Mouse (Mus musculus) adrenal gland (tissue): ENCODE results near the gene Comp.

ENCODE experiments used
- intact Hi-C: fragments of 180-260 bp; cut with DNase I; formaldehyde crosslinking; loops from one replicate; pipeline ENCODE4 v1.15.1; 2025

Comp gene

GRCm38 (mm10) chr8:70396184-70396583 lies 22.8 kb downstream of the Comp start:
- intact Hi-C loops: no loop called here

GRCm38 (mm10) chr8:70397611-70398563 lies 24.5 kb downstream of the Comp start:
- intact Hi-C loops: no loop called here

GRCm38 (mm10) chr8:70404212-70404611 lies 30.9 kb downstream of the Comp start:
- intact Hi-C loops: no loop called here

DNA sequence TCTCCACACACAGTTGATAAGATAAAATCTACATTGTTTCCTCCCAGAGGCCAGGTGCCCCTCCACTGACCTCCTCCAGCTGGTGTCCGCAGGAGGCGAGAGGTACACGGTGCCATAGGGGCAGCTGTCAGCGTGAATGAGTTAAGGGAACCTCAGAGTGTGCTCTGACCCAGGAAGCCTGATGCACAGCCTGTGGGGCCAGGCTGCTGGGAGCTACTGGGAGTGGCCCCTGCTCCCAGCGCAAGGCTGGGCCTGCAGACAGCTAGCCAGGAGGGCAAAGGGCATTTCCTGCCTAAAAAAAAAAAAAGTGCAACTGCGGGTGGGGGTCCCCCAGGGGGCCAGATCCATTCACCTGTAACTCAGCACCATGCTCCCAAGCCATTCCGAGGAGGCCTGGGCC lies 31.8 kb downstream of the Comp start:
- intact Hi-C loops: no loop called here

DNA sequence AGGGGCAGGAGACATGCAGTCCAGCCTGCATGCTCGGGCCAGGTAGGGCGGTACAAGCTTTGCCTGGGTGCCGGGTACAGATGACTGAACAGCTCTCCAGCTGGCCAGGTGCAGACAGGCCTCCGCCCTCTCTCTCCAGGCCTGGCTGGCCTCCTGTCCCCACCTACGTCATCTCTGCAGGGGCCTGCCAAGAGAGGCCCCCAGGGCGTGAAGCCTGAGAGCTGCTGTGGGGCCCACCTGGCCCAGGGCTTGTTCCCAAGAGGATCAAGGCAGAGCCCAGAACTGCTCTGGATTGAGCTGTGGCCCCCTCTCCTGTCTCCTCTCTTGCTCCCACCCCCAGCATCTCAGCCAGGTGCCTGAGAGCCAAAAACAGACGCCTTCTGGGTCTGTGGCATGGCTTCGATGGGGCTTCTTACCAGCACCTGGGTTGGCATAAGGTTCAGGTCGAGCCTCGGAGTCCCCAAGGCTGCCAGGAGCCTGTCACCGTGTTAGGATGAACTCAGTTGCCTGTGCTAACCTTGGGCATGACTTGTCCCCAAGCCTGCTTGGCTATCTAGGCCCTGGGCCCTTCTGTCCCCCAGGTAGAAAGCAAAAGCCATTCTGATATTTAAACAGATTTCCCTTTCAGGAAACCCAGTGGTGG lies 33.2 kb downstream of the Comp start:
- intact Hi-C loops: no loop called here

GRCm38 (mm10) chr8:70408301-70408700 lies 34.9 kb downstream of the Comp start:
- intact Hi-C loops: no loop called here

- intact Hi-C loops: no loop called here
These were observed 35.7 kb downstream of the Comp start for GRCm38 (mm10) chr8:70409019-70409418.

DNA sequence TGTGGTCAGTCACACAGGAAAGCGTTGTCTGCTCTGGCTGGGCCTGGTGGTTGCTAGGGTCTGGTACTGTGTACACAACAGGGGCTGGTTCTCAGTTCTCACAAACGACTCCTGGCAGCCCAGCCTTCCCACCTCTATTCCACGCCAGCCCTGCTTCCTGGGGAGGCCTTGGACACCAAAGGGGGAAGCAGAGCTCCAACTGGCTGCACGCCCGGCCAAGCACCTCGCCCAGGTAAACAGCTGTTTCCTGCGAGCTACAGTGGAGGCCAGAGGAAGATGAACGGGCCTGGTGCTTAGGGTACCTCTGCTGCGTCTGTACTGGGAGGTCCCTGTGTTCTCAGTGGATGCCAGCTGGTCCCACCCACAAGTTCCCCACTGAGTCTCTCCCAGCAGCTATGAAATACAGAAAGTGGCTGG lies 36.1 kb downstream of the Comp start:
- intact Hi-C loops: no loop called here

- intact Hi-C loops: loop anchor here (10.0 kb wide), 1 partner anchor 175 kb away; no protein-coding TSS in a partner anchor
These were observed 36.9 kb downstream of the Comp start for GRCm38 (mm10) chr8:70410281-70410680.

DNA sequence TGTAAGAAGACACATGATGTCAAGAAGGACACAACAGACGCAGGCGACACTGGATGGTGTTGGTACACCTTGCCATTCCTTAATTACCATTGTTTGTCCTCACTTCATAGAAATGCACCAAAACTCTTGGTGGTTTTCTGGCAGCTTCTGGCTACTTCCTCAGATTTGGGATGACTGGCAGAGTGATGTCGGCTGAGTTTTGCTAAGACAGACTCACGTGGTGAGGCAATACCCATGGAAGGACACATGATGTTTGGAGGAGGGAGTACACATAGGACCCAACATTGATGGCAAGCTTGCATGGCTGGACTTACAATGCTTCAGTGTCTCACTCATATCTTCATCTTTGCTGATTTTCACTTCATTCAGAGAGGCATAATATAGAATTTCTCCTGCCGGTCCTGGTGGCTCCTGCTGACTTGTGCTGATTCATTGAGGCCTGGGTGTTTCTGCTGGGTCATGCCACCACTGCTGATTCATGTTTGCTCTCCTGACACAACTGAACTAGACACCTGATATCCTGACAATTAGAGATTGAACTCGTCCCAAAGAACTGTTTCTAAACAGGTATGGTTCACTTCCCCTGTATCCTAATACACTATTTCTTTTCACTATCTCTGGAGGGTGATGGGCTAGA lies 41.1 kb downstream of the Comp start:
- intact Hi-C loops: loop anchor here (2.0 to 10.0 kb wide), 2 partner anchors 90 to 170 kb away; no protein-coding TSS in a partner anchor

DNA sequence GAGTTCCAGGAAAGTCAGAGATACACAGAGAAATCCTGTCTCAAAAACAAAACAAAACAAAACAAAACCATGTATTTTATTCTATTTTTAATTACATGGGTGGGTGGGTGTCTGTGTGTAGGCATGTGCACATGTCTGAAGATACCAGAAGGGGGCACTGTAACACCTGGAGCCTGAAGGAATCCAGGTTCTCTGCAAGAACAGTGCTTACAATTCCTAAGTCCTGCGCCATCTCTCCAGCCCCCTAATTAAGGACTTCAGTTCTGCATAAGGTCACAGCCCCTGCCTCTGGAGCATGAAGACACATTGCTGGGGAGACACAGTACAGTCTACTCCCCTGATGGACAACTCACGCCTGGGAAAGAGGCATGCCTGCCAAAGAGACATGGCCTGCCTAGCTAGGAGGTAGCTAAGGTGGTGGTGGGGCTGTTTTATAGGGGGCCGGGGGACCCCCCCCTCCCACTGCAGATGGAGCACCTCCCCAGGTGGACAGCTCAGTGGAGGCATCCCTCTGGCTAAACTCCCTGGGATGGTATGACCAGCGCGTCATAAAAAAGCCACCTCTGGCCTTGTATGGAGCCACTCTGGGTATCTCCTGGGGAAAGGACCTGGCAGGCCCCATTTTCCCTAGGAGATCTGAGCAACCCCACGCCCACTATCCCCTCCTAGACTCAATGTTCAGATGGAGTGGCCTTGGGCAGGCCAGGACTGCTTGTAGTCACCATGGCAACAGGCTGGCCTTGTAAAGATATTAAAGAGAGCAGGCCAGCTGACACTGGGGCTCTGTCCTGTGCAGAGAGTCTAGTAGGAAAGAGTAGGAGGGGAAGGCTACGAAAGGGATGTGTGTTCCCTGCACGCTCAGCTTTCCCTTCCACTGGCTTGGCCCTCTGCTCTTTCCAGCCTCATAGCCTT lies 42.4 kb downstream of the Comp start:
- intact Hi-C loops: loop anchor here (2.0 to 10.0 kb wide), 2 partner anchors 89 to 169 kb away; no protein-coding TSS in a partner anchor

DNA sequence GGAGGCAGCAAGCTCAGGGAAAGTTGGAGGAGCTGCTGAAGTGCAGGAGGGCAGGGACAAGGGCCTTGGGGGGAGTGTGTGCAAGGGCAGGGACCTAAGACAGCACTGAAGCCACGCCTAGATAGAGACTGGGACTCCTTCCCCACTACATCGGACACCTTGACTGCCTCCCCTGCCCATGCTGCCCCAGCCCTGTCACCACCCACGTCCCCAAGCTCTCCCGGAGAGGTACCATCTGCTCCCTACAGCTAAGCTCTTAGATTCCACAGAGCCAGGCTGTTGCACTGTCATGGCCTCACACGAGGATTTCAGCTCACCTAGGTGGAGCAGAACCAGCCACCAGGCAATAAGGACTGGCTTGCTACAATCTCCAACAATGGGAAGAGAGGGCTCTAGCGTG lies 43.6 kb downstream of the Comp start:
- intact Hi-C loops: loop anchor here (10.0 kb wide), 1 partner anchor 168 kb away; no protein-coding TSS in a partner anchor

DNA sequence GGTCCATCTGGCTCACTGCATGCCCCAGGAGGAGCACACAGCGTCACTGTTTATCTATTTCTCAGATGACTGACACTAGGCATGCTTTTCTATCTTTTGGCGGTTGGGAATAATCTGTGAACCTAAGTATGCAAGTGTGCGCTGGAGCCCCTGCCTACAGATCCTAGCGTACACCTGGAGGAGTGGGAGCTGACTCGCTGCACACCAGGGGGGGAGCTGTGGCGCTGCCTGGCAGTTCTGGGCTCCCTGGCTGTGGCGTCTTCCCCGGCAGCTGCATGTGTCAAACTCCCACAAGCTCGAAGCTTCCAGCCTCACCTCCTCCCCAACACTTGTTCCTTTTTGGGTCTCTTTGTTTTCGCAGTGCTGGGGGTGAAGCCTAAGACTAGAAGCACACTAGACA lies 44.6 kb downstream of the Comp start:
- intact Hi-C loops: loop anchor here (10.0 kb wide), 1 partner anchor 167 kb away; no protein-coding TSS in a partner anchor

GRCm38 (mm10) chr8:70418954-70419353 lies 45.6 kb downstream of the Comp start:
- intact Hi-C loops: loop anchor here (10.0 kb wide), 1 partner anchor 166 kb away; no protein-coding TSS in a partner anchor

DNA sequence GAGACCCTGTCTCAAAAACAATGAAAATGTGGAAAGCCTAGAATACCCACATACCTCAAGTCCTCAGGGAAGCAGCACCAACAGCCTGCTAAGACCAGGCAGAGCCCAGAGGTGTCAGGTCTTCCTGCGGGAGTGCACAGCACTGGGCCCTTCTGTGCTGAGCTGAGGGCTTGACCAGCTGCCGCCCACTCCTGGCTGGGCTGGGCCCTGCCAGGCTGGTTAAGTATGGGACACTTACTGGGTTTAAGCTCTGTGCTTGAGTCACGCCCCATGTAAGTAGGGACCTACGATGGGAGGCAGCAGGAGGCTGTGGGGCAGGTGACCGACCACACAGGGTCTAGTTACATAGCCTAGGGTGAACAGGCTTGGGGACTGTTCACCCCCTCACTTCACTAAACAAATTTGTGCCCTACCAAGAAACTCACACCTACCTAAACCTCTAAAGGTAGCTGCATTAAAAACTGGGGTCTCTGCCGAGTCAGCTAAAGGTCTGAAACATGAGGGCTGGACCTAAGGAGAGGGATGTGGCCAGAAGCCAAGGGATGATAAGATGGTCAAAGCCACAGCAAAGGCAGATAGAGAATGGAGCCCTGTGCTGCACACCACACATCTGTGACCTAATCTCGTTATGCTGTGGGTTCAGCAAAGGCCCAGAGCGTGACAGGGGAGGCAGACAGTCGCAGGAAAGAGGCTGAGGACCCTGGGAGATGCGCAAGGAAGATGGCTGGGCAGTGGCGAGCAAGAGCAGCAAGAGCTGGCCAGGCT lies 46.7 kb downstream of the Comp start:
- intact Hi-C loops: loop anchor here (10.0 kb wide), 1 partner anchor 165 kb away; no protein-coding TSS in a partner anchor

DNA sequence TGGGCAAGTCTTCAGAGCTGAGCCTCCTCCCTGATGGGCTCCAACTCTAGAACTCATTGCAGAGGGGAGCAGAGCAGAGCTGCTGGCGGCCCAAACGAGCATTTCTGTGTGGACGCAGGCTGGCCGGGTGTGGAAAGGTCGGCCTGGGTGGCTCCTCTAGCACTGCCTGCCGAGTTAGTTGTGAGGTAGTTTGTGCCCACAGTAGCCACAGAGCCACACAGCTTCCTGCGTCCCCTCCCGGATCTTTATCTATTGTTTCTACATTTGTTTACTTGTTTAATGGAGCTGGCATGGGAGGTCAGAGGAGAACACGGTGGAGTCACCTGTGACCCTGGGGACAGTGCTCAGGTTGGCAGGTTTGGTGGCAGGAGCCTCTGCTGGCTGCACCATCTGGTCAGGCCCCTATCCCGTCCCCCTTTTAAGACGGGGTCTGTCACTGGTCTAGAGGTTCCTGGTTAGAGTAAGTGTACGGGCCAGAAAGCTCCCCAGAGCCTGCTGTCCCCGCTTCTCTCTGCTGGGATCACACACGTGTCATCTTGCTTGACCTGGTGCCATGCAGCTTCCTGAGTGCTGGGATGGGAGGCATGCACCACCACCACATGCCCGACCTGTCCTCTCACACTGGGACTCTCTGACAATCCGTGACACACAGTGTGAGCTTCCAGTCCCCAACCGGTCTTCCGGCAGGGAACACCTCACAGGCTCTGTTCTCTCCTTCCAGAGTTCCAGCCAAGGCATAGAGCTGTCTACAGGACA lies 48.2 kb downstream of the Comp start:
- intact Hi-C loops: no loop called here

DNA sequence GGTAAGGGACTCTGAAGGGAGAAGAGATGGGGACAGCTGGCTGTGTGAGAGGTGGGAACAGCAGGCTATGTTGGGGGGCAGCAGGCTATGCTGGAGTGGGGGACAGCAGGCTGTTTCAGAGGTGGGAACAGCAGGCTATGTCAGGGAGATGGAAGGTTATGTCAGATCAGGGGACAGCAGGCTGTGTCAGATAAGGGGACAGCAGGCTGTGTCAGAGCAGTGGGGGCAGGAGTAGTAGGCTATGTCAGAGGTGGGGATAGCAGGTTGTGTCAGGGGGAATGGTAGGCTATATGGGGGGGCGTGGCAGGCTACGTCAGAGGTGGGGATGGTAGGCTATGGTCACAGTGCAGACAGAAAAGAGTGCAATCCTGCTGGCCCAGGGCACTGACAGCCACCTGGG lies 49.4 kb downstream of the Comp start:
- intact Hi-C loops: no loop called here

DNA sequence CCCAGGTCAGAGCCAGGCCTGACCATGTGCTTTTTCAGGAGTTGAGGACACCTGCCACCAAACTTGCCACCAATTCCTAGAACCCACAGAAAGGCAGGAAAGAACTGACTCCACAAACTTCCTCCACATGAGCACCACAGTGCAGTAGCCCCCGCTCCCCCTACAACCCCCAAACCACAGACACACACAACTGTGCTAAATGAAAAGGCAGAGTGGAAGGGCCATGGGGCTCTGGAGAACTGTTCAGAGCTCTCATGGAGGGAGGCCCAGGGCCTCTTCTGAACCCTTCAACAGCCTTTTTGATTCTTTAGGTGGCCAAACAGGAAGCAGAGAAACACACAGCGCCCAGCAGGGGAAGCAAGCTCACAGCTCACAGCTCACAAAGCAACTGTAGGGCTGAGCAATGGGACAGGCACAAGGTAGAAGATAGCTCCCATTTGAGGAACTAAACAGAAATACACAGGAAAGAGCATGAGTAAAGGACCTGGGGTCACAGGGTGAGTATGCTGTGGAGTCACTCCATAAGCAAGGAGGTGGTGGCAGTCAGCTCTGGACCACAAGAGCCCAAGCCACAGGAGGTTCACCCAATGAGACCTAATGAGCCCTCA lies 53.0 kb downstream of the Comp start:
- intact Hi-C loops: no loop called here

DNA sequence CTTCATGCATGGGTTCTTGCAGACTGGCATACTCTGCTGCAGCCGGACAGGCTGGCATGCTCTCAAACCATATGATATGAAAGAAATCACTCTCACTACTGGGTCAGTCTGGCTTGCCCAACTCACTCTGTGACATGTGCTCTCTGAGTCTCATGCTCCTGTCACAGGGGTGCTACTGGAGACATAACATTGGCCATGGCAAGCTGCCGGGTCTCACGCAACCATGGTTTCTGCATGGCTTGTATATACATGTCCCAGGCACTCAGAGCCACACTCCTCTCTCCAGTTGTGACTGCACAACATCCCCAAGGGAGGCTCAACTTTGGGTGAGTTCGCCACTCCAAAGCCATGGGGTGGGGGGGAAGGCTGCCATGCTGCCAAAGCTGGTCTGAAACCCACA lies 57.9 kb downstream of the Comp start:
- intact Hi-C loops: no loop called here
